Mouse (Mus musculus): ENCODE measurements around the gene Crnkl1. TPM values are rescaled to one million over a fixed set of nuclear protein-coding genes. Genes with fewer than 3 reads are reported as not detected.
A peak's percentile ranks its signal among the peaks of the same experiment; 100 is the strongest.

Gene Crnkl1
- total RNA-seq, 2 experiments from 2014 or later: 24.8 to 69.9 TPM

DNA sequence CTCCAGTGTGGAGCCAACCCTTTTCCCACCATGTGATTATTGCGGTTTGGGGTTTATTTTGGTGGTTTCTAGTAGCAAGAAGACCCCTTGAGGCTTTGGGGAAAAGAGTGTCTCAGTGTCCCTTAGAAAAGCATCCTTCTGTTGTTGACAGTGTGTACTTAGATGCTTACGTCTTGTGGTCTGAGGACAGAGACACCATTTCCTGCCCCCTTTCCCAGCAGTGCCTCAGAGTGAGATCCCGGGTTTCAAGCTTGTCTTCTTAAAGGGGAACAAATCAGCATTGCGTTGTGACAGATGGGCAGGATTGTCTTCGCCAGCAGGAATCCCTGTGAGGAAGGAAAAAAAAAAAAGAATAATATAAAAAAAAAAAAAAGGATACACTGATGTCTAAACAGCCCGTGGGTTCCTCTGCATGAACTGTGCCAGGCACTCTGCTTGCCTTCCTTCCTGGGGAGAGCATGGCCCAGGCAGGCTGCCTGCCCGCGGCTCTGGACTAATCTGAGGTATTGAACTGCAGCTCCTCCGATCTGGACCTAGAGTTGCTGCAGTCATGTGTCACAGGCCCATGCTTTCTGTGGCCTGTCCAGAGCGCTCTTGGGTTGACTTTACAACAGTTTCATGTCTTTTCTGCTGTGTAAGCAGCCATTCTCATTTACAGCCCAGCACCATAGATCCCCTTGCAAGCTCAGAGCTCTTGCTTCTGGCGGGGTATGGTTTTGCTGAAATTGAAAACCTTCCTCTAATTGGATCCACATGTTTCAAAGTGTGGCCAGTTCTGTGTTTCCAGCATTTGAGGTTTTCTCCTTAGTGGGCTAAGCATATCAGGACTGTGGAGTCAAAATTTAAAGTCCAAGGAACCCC lies 53.7 kb downstream of the Crnkl1 start:
- ATAC-seq (replicated peaks; ENCODE audit: poor library complexity, severe bottlenecking): peak; percentile 47

DNA sequence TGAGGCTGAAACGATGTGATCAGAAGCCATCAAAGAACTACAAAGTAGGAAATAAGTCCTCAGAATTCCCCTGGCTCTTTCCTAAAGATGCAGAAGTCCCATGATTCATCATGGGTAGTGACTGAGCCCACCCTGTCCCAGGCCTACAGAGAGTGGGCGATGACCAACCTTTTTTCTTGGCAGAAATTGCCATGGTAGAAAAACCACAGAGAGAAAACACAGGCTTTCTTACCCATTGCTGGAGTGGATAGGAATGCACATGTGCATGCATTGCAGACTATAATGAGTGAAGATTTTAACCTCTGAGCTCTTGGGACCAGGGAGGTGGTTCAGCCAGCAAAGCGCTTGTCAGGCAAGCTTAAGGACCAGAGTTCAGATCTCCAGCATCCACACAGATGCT lies 57.6 kb downstream of the Crnkl1 start:
- ATAC-seq (replicated peaks; ENCODE audit: poor library complexity, severe bottlenecking): no peak

DNA sequence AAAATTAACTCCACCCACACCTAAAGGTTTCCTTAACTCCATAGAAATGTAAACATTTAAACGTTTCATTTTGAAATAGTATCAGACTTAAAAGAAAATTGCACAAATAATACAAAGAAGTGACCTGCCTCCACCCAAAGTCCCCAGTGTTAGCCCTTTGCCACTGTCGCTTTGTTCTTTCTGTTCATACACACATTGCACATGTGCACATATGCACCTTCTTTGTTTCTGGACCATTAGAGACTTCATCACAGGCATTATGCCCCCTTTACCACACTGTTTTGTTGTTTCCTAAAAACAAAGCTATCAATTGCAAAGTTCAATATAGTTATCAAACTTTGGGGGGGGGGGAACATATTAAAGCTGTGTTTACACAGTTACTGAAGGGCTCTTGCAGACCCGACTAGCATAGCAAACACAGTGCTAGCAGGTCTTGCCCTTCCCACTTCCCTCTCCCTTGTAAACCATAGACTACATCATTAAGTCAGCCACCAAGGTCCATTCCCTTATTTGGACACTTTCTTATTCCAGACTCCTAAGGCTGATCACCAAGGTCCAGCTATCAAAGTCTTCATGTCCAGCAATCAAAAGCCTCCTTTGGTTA lies 59.8 kb downstream of the Crnkl1 start:
- no peak for ATAC-seq (replicated peaks; ENCODE audit: poor library complexity, severe bottlenecking)

- ATAC-seq (replicated peaks; ENCODE audit: poor library complexity, severe bottlenecking): no peak
These were observed 60.9 kb downstream of the Crnkl1 start for GRCm38 (mm10) chr2:145873953-145874352.

DNA sequence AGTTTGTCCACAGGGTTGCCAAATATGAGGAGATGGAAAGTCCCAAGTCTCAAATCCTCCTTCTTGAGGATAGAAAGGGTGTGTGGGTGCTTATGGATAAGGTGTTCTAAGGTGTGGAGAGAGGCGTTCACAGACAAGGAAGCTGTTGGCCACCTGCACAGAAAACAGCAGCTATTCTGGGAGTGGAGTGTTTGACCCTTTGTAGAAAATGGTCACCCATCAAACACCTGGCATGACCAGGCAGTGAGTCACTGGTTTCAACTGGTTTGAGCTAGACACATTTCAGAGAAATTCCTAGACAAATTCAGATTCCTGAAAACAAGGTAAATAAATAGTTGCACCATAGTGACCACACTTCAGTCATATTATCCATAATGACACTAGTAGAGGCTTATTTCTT lies 62.7 kb downstream of the Crnkl1 start:
- ATAC-seq (replicated peaks; ENCODE audit: poor library complexity, severe bottlenecking): no peak

GRCm38 (mm10) chr2:145871308-145871707 lies 63.5 kb downstream of the Crnkl1 start:
- no peak for ATAC-seq (replicated peaks; ENCODE audit: poor library complexity, severe bottlenecking)

Other genes starting within 250 kb of the Crnkl1 start
- gene Naa20, start 32.9 kb downstream of the Crnkl1 start, total RNA-seq (2014; fragmentation: Nextera tagmentation): 79.6 and 85.0 TPM in 2 replicates
- gene Naa20, start 32.9 kb downstream of the Crnkl1 start, total RNA-seq (2017): 82.3 and 102 TPM in 2 replicates
- gene Cfap61, start 230 bp downstream of the Crnkl1 start, total RNA-seq (2014; fragmentation: Nextera tagmentation): not detected in 2 replicates
- gene Cfap61, start 230 bp downstream of the Crnkl1 start, total RNA-seq (2017): not detected in 2 replicates